Mouse (Mus musculus): ENCODE data around the gene Slc16a11. TPM values are rescaled to one million over a fixed set of nuclear protein-coding genes. Genes with fewer than 3 reads are reported as not detected.

Slc16a11 gene
- polyA plus RNA-seq, 1 experiment from 2014 or later: 1.0 TPM

GRCm38 (mm10) chr11:70242591-70242990 lies 30.0 kb downstream of the Slc16a11 start:
- ATAC-seq (replicated peaks; ENCODE audit: low FRiP score) (no peak), DNase-seq (ENCODE audit: low spot score) (no peak)

GRCm38 (mm10) chr11:70247136-70247845 lies 34.7 kb downstream of the Slc16a11 start:
- no peaks in the 10 kb centered on the region for H3K36me3 ChIP-seq (ENCODE audit: control insufficient read depth, insufficient read depth, low read length)
- WGBS: 50% methylated on average over 9 of the region's 9 CpGs
- no peak overlapping the region for H3K4me3 ChIP-seq (ENCODE audit: low read depth, low read length)
- 0 out of 2 replicates have a peak, but pooled peaks cover 2% of the 10 kb centered on the region for H3K27me3 ChIP-seq (ENCODE audit: control insufficient read depth, insufficient read depth, low read length)
- H3K9me3 ChIP-seq (ENCODE audit: control insufficient read depth, low read length): no peaks in the 10 kb centered on the region
- no peak for ATAC-seq (replicated peaks; ENCODE audit: low FRiP score)
- no peak overlapping the region for H3K4me2 ChIP-seq (ENCODE audit: low read depth, low read length, severe bottlenecking)
- H3K4me1 ChIP-seq (replicated peaks; ENCODE audit: control insufficient read depth, insufficient read depth, low read length): no peaks in the 10 kb centered on the region
- H3K9ac ChIP-seq (ENCODE audit: low read length): no peak overlapping the region
- peak; percentile 75 for DNase-seq (ENCODE audit: low spot score)
- no peak overlapping the region for H3K27ac ChIP-seq (ENCODE audit: low read depth, low read length)

More at GRCm38 (mm10) chr11:70242591-70242990, 30.0 kb downstream of the Slc16a11 start:
- H3K27me3 ChIP-seq (ENCODE audit: control insufficient read depth, insufficient read depth, low read length): no peaks in the 10 kb centered on the region
- H3K9ac ChIP-seq (ENCODE audit: low read length): no peak overlapping the region
- H3K27ac ChIP-seq (ENCODE audit: low read depth, low read length): no peak overlapping the region
- 72% methylated on average over 11 of the region's 11 CpGs for WGBS
- no peaks in the 10 kb centered on the region for H3K9me3 ChIP-seq (ENCODE audit: control insufficient read depth, low read length)
- H3K4me2 ChIP-seq (ENCODE audit: low read depth, low read length, severe bottlenecking): no peak overlapping the region
- H3K36me3 ChIP-seq (ENCODE audit: control insufficient read depth, insufficient read depth, low read length): no peaks in the 10 kb centered on the region
- H3K4me1 ChIP-seq (replicated peaks; ENCODE audit: control insufficient read depth, insufficient read depth, low read length): peaks cover 11% of the 10 kb centered on the region
- H3K4me3 ChIP-seq (ENCODE audit: low read depth, low read length): no peak overlapping the region

GRCm38 (mm10) chr11:70250150-70250549 lies 37.6 kb downstream of the Slc16a11 start:
- Histone ChIP-seq H3K36me3 (ENCODE audit: control insufficient read depth, insufficient read depth, low read length) (no peaks in the 10 kb centered on the region), H3K27me3 (ENCODE audit: control insufficient read depth, insufficient read depth, low read length) (peaks cover 27% of the 10 kb centered on the region), H3K9ac (ENCODE audit: low read length) (no peak overlapping the region), H3K9me3 (ENCODE audit: control insufficient read depth, low read length) (no peaks in the 10 kb centered on the region), H3K4me2 (ENCODE audit: low read depth, low read length, severe bottlenecking) (no peak overlapping the region), H3K27ac (ENCODE audit: low read depth, low read length) (no peak overlapping the region), H3K4me1 (replicated peaks; ENCODE audit: control insufficient read depth, insufficient read depth, low read length) (no peaks in the 10 kb centered on the region; the same call in 1 of the 2 replicates), H3K4me3 (ENCODE audit: low read depth, low read length) (no peak overlapping the region)
- 74% methylated on average over 11 of the region's 11 CpGs for WGBS
- DNase-seq (ENCODE audit: low spot score) (no peak), ATAC-seq (replicated peaks; ENCODE audit: low FRiP score) (no peak)

- Histone ChIP-seq H3K27me3 (ENCODE audit: control insufficient read depth, insufficient read depth, low read length) (peaks cover 30% of the 10 kb centered on the region), H3K4me2 (ENCODE audit: low read depth, low read length, severe bottlenecking) (no peak overlapping the region), H3K36me3 (ENCODE audit: control insufficient read depth, insufficient read depth, low read length) (no peaks in the 10 kb centered on the region), H3K4me1 (replicated peaks; ENCODE audit: control insufficient read depth, insufficient read depth, low read length) (no peaks in the 10 kb centered on the region; the same call in 1 of the 2 replicates), H3K9me3 (ENCODE audit: control insufficient read depth, low read length) (no peaks in the 10 kb centered on the region), H3K27ac (ENCODE audit: low read depth, low read length) (no peak overlapping the region), H3K9ac (ENCODE audit: low read length) (no peak overlapping the region), H3K4me3 (ENCODE audit: low read depth, low read length) (no peak overlapping the region)
- WGBS: 76% methylated on average over 8 of the region's 8 CpGs
- no peak for ATAC-seq (replicated peaks; ENCODE audit: low FRiP score)
- no peak for DNase-seq (ENCODE audit: low spot score)
Measured at GRCm38 (mm10) chr11:70251853-70252252, 39.3 kb downstream of the Slc16a11 start.

GRCm38 (mm10) chr11:70254337-70254736 lies 41.8 kb downstream of the Slc16a11 start:
- peak overlapping the region; percentile 22; the same call in 1 of the 2 replicates for H3K4me3 ChIP-seq (ENCODE audit: low read depth, low read length)
- peak overlapping the region; percentile 30; the same call in 1 of the 2 replicates for H3K9ac ChIP-seq (ENCODE audit: low read length)
- 5% methylated on average over 18 of the region's 18 CpGs for WGBS
- no peaks in the 10 kb centered on the region for H3K36me3 ChIP-seq (ENCODE audit: control insufficient read depth, insufficient read depth, low read length)
- H3K27me3 ChIP-seq (ENCODE audit: control insufficient read depth, insufficient read depth, low read length): peaks cover 30% of the 10 kb centered on the region
- no peak for ATAC-seq (replicated peaks; ENCODE audit: low FRiP score)
- no peaks in the 10 kb centered on the region for H3K9me3 ChIP-seq (ENCODE audit: control insufficient read depth, low read length)
- H3K27ac ChIP-seq (ENCODE audit: low read depth, low read length): no peak overlapping the region
- DNase-seq (ENCODE audit: low spot score): no peak
- peak overlapping the region; percentile 37 for H3K4me2 ChIP-seq (ENCODE audit: low read depth, low read length, severe bottlenecking)
- no peaks in the 10 kb centered on the region; the same call in 1 of the 2 replicates for H3K4me1 ChIP-seq (replicated peaks; ENCODE audit: control insufficient read depth, insufficient read depth, low read length)

GRCm38 (mm10) chr11:70254931-70255531 lies 42.5 kb downstream of the Slc16a11 start, which contains the start of gene Alox12:
TSS of gene Alox12 (minus strand) at chr11:70255353.
- peak within 1 kb of the TSS; percentile 22 for H3K4me3 ChIP-seq (ENCODE audit: low read depth, low read length)
- H3K4me2 ChIP-seq (ENCODE audit: low read depth, low read length, severe bottlenecking): peak within 1 kb of the TSS; percentile 37
- 1% methylated on average over 25 of the region's 25 CpGs for WGBS
- H3K27me3 ChIP-seq (ENCODE audit: control insufficient read depth, insufficient read depth, low read length): peaks cover 30% of the 10 kb centered on the region
- no peak for ATAC-seq (replicated peaks; ENCODE audit: low FRiP score)
- peak within 1 kb of the TSS; percentile 30; the same call in 1 of the 2 replicates for H3K9ac ChIP-seq (ENCODE audit: low read length)
- H3K27ac ChIP-seq (ENCODE audit: low read depth, low read length): no peak within 1 kb of the TSS
- no peaks in the 10 kb centered on the region; the same call in 1 of the 2 replicates for H3K4me1 ChIP-seq (replicated peaks; ENCODE audit: control insufficient read depth, insufficient read depth, low read length)
- H3K9me3 ChIP-seq (ENCODE audit: control insufficient read depth, low read length): no peaks in the 10 kb centered on the region
- H3K36me3 ChIP-seq (ENCODE audit: control insufficient read depth, insufficient read depth, low read length): no peaks in the 10 kb centered on the region
- DNase-seq (ENCODE audit: low spot score): peak; percentile 70

- H3K27me3 ChIP-seq (ENCODE audit: control insufficient read depth, insufficient read depth, low read length): peaks cover 14% of the 10 kb centered on the region
- no peak for DNase-seq (ENCODE audit: low spot score)
- H3K9me3 ChIP-seq (ENCODE audit: control insufficient read depth, low read length): no peaks in the 10 kb centered on the region
- ATAC-seq (replicated peaks; ENCODE audit: low FRiP score): no peak
- no peaks in the 10 kb centered on the region; the same call in 1 of the 2 replicates for H3K4me1 ChIP-seq (replicated peaks; ENCODE audit: control insufficient read depth, insufficient read depth, low read length)
- H3K36me3 ChIP-seq (ENCODE audit: control insufficient read depth, insufficient read depth, low read length): no peaks in the 10 kb centered on the region
- H3K4me2 ChIP-seq (ENCODE audit: low read depth, low read length, severe bottlenecking): no peak overlapping the region
- H3K9ac ChIP-seq (ENCODE audit: low read length): no peak overlapping the region
- 91% methylated on average over 4 of the region's 4 CpGs for WGBS
- H3K27ac ChIP-seq (ENCODE audit: low read depth, low read length): no peak overlapping the region
- H3K4me3 ChIP-seq (ENCODE audit: low read depth, low read length): no peak overlapping the region
Measured at GRCm38 (mm10) chr11:70259035-70259434, 46.5 kb downstream of the Slc16a11 start.

GRCm38 (mm10) chr11:70265252-70265651 lies 52.7 kb downstream of the Slc16a11 start:
- Histone ChIP-seq H3K9ac (ENCODE audit: low read length) (no peak overlapping the region), H3K4me3 (ENCODE audit: low read depth, low read length) (no peak overlapping the region), H3K27ac (ENCODE audit: low read depth, low read length) (no peak overlapping the region), H3K36me3 (ENCODE audit: control insufficient read depth, insufficient read depth, low read length) (no peaks in the 10 kb centered on the region), H3K27me3 (ENCODE audit: control insufficient read depth, insufficient read depth, low read length) (no peaks in the 10 kb centered on the region), H3K4me2 (ENCODE audit: low read depth, low read length, severe bottlenecking) (no peak overlapping the region), H3K9me3 (ENCODE audit: control insufficient read depth, low read length) (no peaks in the 10 kb centered on the region), H3K4me1 (replicated peaks; ENCODE audit: control insufficient read depth, insufficient read depth, low read length) (no peaks in the 10 kb centered on the region)
- DNase-seq (ENCODE audit: low spot score) (no peak), ATAC-seq (replicated peaks; ENCODE audit: low FRiP score) (no peak)
- WGBS: 52% methylated on average over 3 of the region's 3 CpGs
